Mouse (Mus musculus): ENCODE measurements at regions not wholly inside any gene's neighbourhood (a gene's known extent, or its start where the extent isn't known, plus 50 kb on each side); places are given as distances from the start of the nearest gene placed in this dataset.

GRCm38 (mm10) chr11:19729031-19729430 lies 195.1 kb upstream of the Spred2 start:
- TF ChIP-seq ZC3H11A (IDR thresholded peaks at IDR 0.05; ENCODE audit: borderline replicate concordance, low read depth, low read length) (no peak), HCFC1 (IDR thresholded peaks at IDR 0.05; ENCODE audit: borderline replicate concordance, insufficient read depth, low read length) (no peak), CHD2 (IDR thresholded peaks at IDR 0.05; ENCODE audit: low read depth, low read length) (no peak), ZNF384 (IDR thresholded peaks at IDR 0.05; ENCODE audit: low read depth, low read length) (no peak)

Measured in ES-E14 (cell line).